Mouse (Mus musculus) ES-E14 (cell line): ENCODE results near the gene Sult1a1. TPM values are rescaled to one million over a fixed set of nuclear protein-coding genes. Genes with fewer than 3 reads are reported as not detected.

Experiments used
- DNase-seq: peaks from one replicate; pipeline ENCODE4 v3.0.0-alpha.2; 2013; ENCODE audit warnings: low read depth, low spot score
- H3K27ac ChIP-seq: 2 replicates; pipeline ENCODE4 v1.5.1; 2012; ENCODE audit warnings: low read depth, mild to moderate bottlenecking, low read length, moderate library complexity, mixed read lengths; ENCODE audit not compliant: poor library complexity, insufficient read depth, severe bottlenecking
- H3K36me3 ChIP-seq: 2 replicates; pipeline ENCODE4 v1.6.1; 2012; ENCODE audit warnings: mild to moderate bottlenecking, low read length, moderate library complexity, mixed read lengths; ENCODE audit not compliant: control insufficient read depth, poor library complexity, insufficient read depth, severe bottlenecking
- H3K4me1 ChIP-seq, 2 experiments: fragments of 150-350 bp in 1 of 2; sonication (generic) in 1 of 2; 2 replicates each; pipeline ENCODE4 v1.6.1; 2012; ENCODE audit warnings: low read length in 2 of 2, mild to moderate bottlenecking in 1 of 2, mixed read lengths in 1 of 2; ENCODE audit not compliant: control insufficient read depth in 2 of 2, insufficient read depth in 2 of 2, poor library complexity in 1 of 2
- H3K4me3 ChIP-seq, 2 experiments: fragments of 150-350 bp in 1 of 2; sonication (generic) in 1 of 2; 2 replicates each; pipeline ENCODE4 v1.5.1; 2012; ENCODE audit warnings: low read length in 2 of 2, low read depth in 1 of 2, mild to moderate bottlenecking in 1 of 2, mixed read lengths in 1 of 2; ENCODE audit not compliant: insufficient read depth in 1 of 2, poor library complexity in 1 of 2, severe bottlenecking in 1 of 2
- H3K9ac ChIP-seq: 2 replicates; pipeline ENCODE4 v1.6.1; 2012; ENCODE audit warnings: low read depth, mild to moderate bottlenecking, low read length, mixed read lengths; ENCODE audit not compliant: poor library complexity, insufficient read depth, severe bottlenecking
- H3K9me3 ChIP-seq: fragments of 150-350 bp; sonication (generic); 2 replicates; pipeline ENCODE4 v1.6.1; 2012; ENCODE audit warnings: low read depth, mild to moderate bottlenecking, low read length; ENCODE audit not compliant: control insufficient read depth, insufficient read depth
- CHD2 ChIP-seq: IDR thresholded peaks from 2 replicates; pipeline ENCODE4 v1.6.1; 2014; ENCODE audit warnings: mild to moderate bottlenecking, low read depth, low read length, inconsistent platforms
- HCFC1 ChIP-seq: IDR thresholded peaks from 2 replicates; pipeline ENCODE4 v1.6.1; 2012; ENCODE audit warnings: low read length, inconsistent platforms, borderline replicate concordance; ENCODE audit not compliant: insufficient read depth
- MAFK ChIP-seq: IDR thresholded peaks from 2 replicates; pipeline ENCODE4 v1.6.1; 2014; ENCODE audit warnings: mild to moderate bottlenecking, low read depth, low read length, inconsistent platforms; ENCODE audit not compliant: insufficient read depth
- ZC3H11A ChIP-seq: IDR thresholded peaks from 2 replicates; pipeline ENCODE4 v1.6.1; 2012; ENCODE audit warnings: low read depth, mild to moderate bottlenecking, inconsistent platforms, low read length, borderline replicate concordance
- ZNF384 ChIP-seq: IDR thresholded peaks from 2 replicates; pipeline ENCODE4 v1.6.1; 2012; ENCODE audit warnings: low read depth, low read length, inconsistent platforms
- in situ Hi-C, 2 experiments: fragments of 600-800 bp; cut with MboI; formaldehyde crosslinking; loops; one replicate each; pipeline ENCODE4 v1.15.1; 2025; ENCODE audit warnings: low sequenced_read_pairs in 2 of 2, inconsistent platforms in 1 of 2; ENCODE audit not compliant: unreplicated experiment in 2 of 2
- total RNA-seq: library from RNA; depleted of rRNA; stranded (reverse); fragments of 300-350 nt; gene quantifications from 2 replicates; pipeline ENCODE4 v1.2.3, GENCODE M21; 2012

Gene Sult1a1
- total RNA-seq, 1 experiment, result 0.22 TPM

- in situ Hi-C loops, result no loop called here
- Histone ChIP-seq H3K9ac (no peak overlapping the region), H3K27ac (no peak overlapping the region), H3K36me3 (peaks cover 11% of the 10 kb centered on the region; the same call in 1 of the 2 replicates), H3K4me1 (no peaks in the 10 kb centered on the region), H3K4me3 (no peak overlapping the region), H3K9me3 (no peaks in the 10 kb centered on the region)
- TF ChIP-seq ZC3H11A, result no peak
- no peak for TF ChIP-seq CHD2
- TF ChIP-seq MAFK, result no peak
- TF ChIP-seq ZNF384, result no peak
- no peak for TF ChIP-seq HCFC1
- DNase-seq, result no peak
These were observed 12.6 kb downstream of the Sult1a1 start for GRCm38 (mm10) chr7:126663646-126664045.

- in situ Hi-C loops, result no loop called here
- no peak overlapping the region for H3K9ac ChIP-seq
- H3K27ac ChIP-seq, result no peak overlapping the region
- H3K9me3 ChIP-seq, result no peaks in the 10 kb centered on the region
- H3K4me1 ChIP-seq, result no peaks in the 10 kb centered on the region
- no peak overlapping the region for H3K4me3 ChIP-seq
- no peak for TF ChIP-seq ZNF384
- no peak for TF ChIP-seq HCFC1
- no peak for TF ChIP-seq ZC3H11A
- no peak for TF ChIP-seq CHD2
- no peak for TF ChIP-seq MAFK
- DNase-seq, result no peak
- peaks cover 4% of the 10 kb centered on the region; the same call in 1 of the 2 replicates for H3K36me3 ChIP-seq
These were observed 16.5 kb downstream of the Sult1a1 start for GRCm38 (mm10) chr7:126659771-126660170.

GRCm38 (mm10) chr7:126657522-126657921 lies 18.7 kb downstream of the Sult1a1 start:
- Histone ChIP-seq H3K9ac (no peak overlapping the region), H3K4me3 (no peak overlapping the region), H3K4me1 (no peaks in the 10 kb centered on the region), H3K36me3 (no peaks in the 10 kb centered on the region), H3K27ac (no peak overlapping the region), H3K9me3 (no peaks in the 10 kb centered on the region)
- in situ Hi-C loops, result no loop called here
- DNase-seq, result no peak
- TF ChIP-seq CHD2 (no peak), MAFK (no peak), HCFC1 (no peak), ZNF384 (no peak), ZC3H11A (no peak)

GRCm38 (mm10) chr7:126655695-126656094 lies 20.5 kb downstream of the Sult1a1 start:
- no peak for TF ChIP-seq CHD2
- TF ChIP-seq MAFK, result no peak
- TF ChIP-seq ZC3H11A, result no peak
- TF ChIP-seq ZNF384, result no peak
- no peak for TF ChIP-seq HCFC1
- in situ Hi-C loops, result no loop called here

GRCm38 (mm10) chr7:126653991-126654390 lies 22.2 kb downstream of the Sult1a1 start:
- H3K36me3 ChIP-seq, result no peaks in the 10 kb centered on the region
- no peaks in the 10 kb centered on the region for H3K9me3 ChIP-seq
- H3K4me3 ChIP-seq, result no peak overlapping the region
- TF ChIP-seq CHD2 (no peak), HCFC1 (no peak), MAFK (peak; percentile 85), ZNF384 (no peak), ZC3H11A (no peak)
- no peak overlapping the region for H3K9ac ChIP-seq
- no peaks in the 10 kb centered on the region for H3K4me1 ChIP-seq
- in situ Hi-C loops, result no loop called here
- no peak overlapping the region for H3K27ac ChIP-seq
- DNase-seq, result no peak

More at GRCm38 (mm10) chr7:126655695-126656094, 20.5 kb downstream of the Sult1a1 start:
- H3K27ac ChIP-seq, result no peak overlapping the region
- no peaks in the 10 kb centered on the region for H3K36me3 ChIP-seq
- no peaks in the 10 kb centered on the region for H3K4me1 ChIP-seq
- no peak overlapping the region for H3K9ac ChIP-seq
- no peak overlapping the region for H3K4me3 ChIP-seq
- DNase-seq, result no peak
- no peaks in the 10 kb centered on the region for H3K9me3 ChIP-seq
